Mouse (Mus musculus) small intestine, adult 2 months (tissue): Measurements from ENCODE around the gene Kctd4.

Experiments
- CTCF ChIP-seq: fragments of 200-500 bp; IDR thresholded peaks from 2 replicates; pipeline ENCODE4 v1.5.1; 2012; ENCODE audit warnings: low read depth, mild to moderate bottlenecking, control low read depth, inconsistent platforms, low read length, moderate library complexity, mixed read lengths; ENCODE audit not compliant: insufficient replicate concordance, insufficient read length; ENCODE audit errors: extremely low read depth
- POLR2A ChIP-seq: fragments of 200-500 bp; IDR thresholded peaks from 2 replicates; pipeline ENCODE4 v1.6.1; 2012; ENCODE audit warnings: low read depth, mild to moderate bottlenecking, control low read depth, inconsistent platforms, low read length, moderate library complexity

GRCm38 (mm10) chr14:75986878-75987483, 32.2 kb downstream of the Kctd4 start:
- no peak for TF ChIP-seq CTCF
- TF ChIP-seq POLR2A = no peak
